Mouse (Mus musculus) midbrain, embryonic 11.5 days (tissue): ENCODE results near the gene Uap1. TPM values are rescaled to one million over a fixed set of nuclear protein-coding genes. Genes with fewer than 3 reads are reported as not detected.
"Not testable (repeated sequence)": the region's sequence is repeated elsewhere in the genome, so short reads cannot be mapped to it uniquely, and the experiment has no call there.

ENCODE experiments used
- ATAC-seq: fragments of 200-750 bp; cut with Nextera tagmentation; 2 replicates; pipeline ENCODE4 v1.8.0; 2017; ENCODE audit warnings: moderate TSS enrichment, moderate library complexity; ENCODE audit not compliant: low FRiP score
- DNase-seq: peaks from one replicate; pipeline ENCODE4 v3.0.0; 2015; ENCODE audit warnings: low spot score; ENCODE audit errors: missing footprints
- H3K27ac ChIP-seq: fragments of 300-500 bp; sonication (generic); 2 replicates; pipeline ENCODE4 v1.5.1; 2014; ENCODE audit warnings: low read depth, low read length
- H3K27me3 ChIP-seq: fragments of 300-500 bp; sonication (generic); 2 replicates; pipeline ENCODE4 v1.6.1; 2014; ENCODE audit warnings: mild to moderate bottlenecking, low read length, moderate library complexity, mixed read lengths; ENCODE audit not compliant: control insufficient read depth, insufficient read depth
- H3K36me3 ChIP-seq: fragments of 300-500 bp; sonication (generic); 2 replicates; pipeline ENCODE4 v1.6.1; 2014; ENCODE audit warnings: mild to moderate bottlenecking, low read length, moderate library complexity, mixed read lengths; ENCODE audit not compliant: control insufficient read depth, insufficient read depth
- H3K4me1 ChIP-seq: fragments of 300-500 bp; sonication (generic); 2 replicates; pipeline ENCODE4 v1.6.1; 2014; ENCODE audit warnings: low read length; ENCODE audit not compliant: control insufficient read depth, insufficient read depth
- H3K4me2 ChIP-seq: fragments of 300-500 bp; sonication (generic); 2 replicates; pipeline ENCODE4 v1.6.1; 2014; ENCODE audit warnings: mild to moderate bottlenecking, moderate library complexity
- H3K4me3 ChIP-seq: fragments of 300-500 bp; sonication (generic); 2 replicates; pipeline ENCODE4 v1.5.1; 2014; ENCODE audit warnings: low read depth, low read length
- H3K9ac ChIP-seq: fragments of 300-500 bp; sonication (generic); 2 replicates; pipeline ENCODE4 v1.6.1; 2014; ENCODE audit warnings: low read length
- H3K9me3 ChIP-seq: fragments of 300-500 bp; sonication (generic); 2 replicates; pipeline ENCODE4 v1.6.1; 2016; ENCODE audit warnings: low read length; ENCODE audit not compliant: control insufficient read depth
- WGBS: fragments of 180-500 bp; shearing (Covaris S2); extraction: QIAGEN DNeasy Blood & Tissue Kit; methylation state at CpG from one replicate; pipeline ENCODE4 v1.1.7; 2014; 5-methylcytosine and 5-hydroxymethylcytosine counted together
- polyA plus RNA-seq: library from polyadenylated mRNA; unstranded; fragments of >200 nt; fragmentation: Nextera tagmentation; extraction: Ambion mirVana; gene quantifications from 2 replicates; pipeline ENCODE4 v1.2.1, GENCODE M21; 2014

Gene Uap1
- polyA plus RNA-seq, 1 experiment from 2014 or later: 61.7 TPM

GRCm38 (mm10) chr1:170112261-170112660, 62.5 kb downstream of the Uap1 start:
- Histone ChIP-seq H3K4me2 (no peak overlapping the region), H3K9ac (no peak overlapping the region), H3K27ac (no peak overlapping the region), H3K36me3 (no peaks in the 10 kb centered on the region), H3K4me1 (no peaks in the 10 kb centered on the region), H3K9me3 (no peaks in the 10 kb centered on the region), H3K4me3 (no peak overlapping the region), H3K27me3 (no peaks in the 10 kb centered on the region)
- WGBS: 87% methylated on average over 10 of the region's 10 CpGs
- ATAC-seq: no peak
- no peak for DNase-seq

GRCm38 (mm10) chr1:170111651-170112226, 63.0 kb downstream of the Uap1 start:
- Histone ChIP-seq H3K27me3 (no peaks in the 10 kb centered on the region), H3K4me3 (no peak overlapping the region), H3K9me3 (no peaks in the 10 kb centered on the region), H3K36me3 (no peaks in the 10 kb centered on the region), H3K9ac (no peak overlapping the region), H3K27ac (no peak overlapping the region), H3K4me2 (no peak overlapping the region), H3K4me1 (no peaks in the 10 kb centered on the region)
- no peak for ATAC-seq
- WGBS: 73% methylated on average over 16 of the region's 16 CpGs
- DNase-seq: no peak

- Histone ChIP-seq H3K4me3 (no peak within 1 kb of the TSS), H3K27ac (no peak within 1 kb of the TSS), H3K9ac (no peak within 1 kb of the TSS), H3K4me2 (no peak within 1 kb of the TSS), H3K9me3 (no peaks in the 10 kb centered on the region), H3K36me3 (no peaks in the 10 kb centered on the region), H3K27me3 (no peaks in the 10 kb centered on the region), H3K4me1 (no peaks in the 10 kb centered on the region)
- WGBS: 73% methylated on average over 17 of the region's 17 CpGs
- no peak for ATAC-seq
- DNase-seq: no peak
These were observed 64.0 kb downstream of the Uap1 start, which contains the start of gene Ddr2 for GRCm38 (mm10) chr1:170110516-170111332. TSS of gene Ddr2 (minus strand) at chr1:170110762.

GRCm38 (mm10) chr1:170109776-170110515, 64.8 kb downstream of the Uap1 start:
- no peak for ATAC-seq
- WGBS: 84% methylated on average over 19 of the region's 19 CpGs
- Histone ChIP-seq H3K4me3 (no peak overlapping the region), H3K27ac (no peak overlapping the region), H3K4me1 (no peaks in the 10 kb centered on the region), H3K36me3 (no peaks in the 10 kb centered on the region), H3K9me3 (no peaks in the 10 kb centered on the region), H3K4me2 (no peak overlapping the region), H3K27me3 (no peaks in the 10 kb centered on the region), H3K9ac (no peak overlapping the region)
- DNase-seq: no peak

- WGBS: 90% methylated on average over 6 of the region's 6 CpGs
- not testable (repeated sequence) for H3K9ac ChIP-seq, H3K4me2 ChIP-seq, DNase-seq, H3K9me3 ChIP-seq, H3K36me3 ChIP-seq, ATAC-seq, H3K27me3 ChIP-seq, H3K27ac ChIP-seq, H3K4me3 ChIP-seq, H3K4me1 ChIP-seq
These were observed 71.9 kb downstream of the Uap1 start for GRCm38 (mm10) chr1:170102814-170103213.

Other genes starting within 250 kb of the Uap1 start
- gene Ccdc190, start 246.3 kb downstream of the Uap1 start, polyA plus RNA-seq: 1.1 and 1.9 TPM in 2 replicates
- gene Hsd17b7, start 205.7 kb downstream of the Uap1 start, polyA plus RNA-seq: 20.2 and 21.5 TPM in 2 replicates
- 21.6 and 23.1 TPM in 2 replicates for gene Ddr2, start 64.2 kb downstream of the Uap1 start, polyA plus RNA-seq
- gene Uhmk1, start 40.4 kb upstream of the Uap1 start, polyA plus RNA-seq: 16.3 and 17.4 TPM in 2 replicates
- not detected in 2 replicates for gene Sh2d1b2, start 57.8 kb upstream of the Uap1 start, polyA plus RNA-seq
- gene Sh2d1b1, start 102.4 kb upstream of the Uap1 start, polyA plus RNA-seq: not detected in 2 replicates
- gene Gm7694, start 131.4 kb upstream of the Uap1 start, polyA plus RNA-seq: 1.9 and 2.4 TPM in 2 replicates
- gene Spata46, start 133.8 kb upstream of the Uap1 start, polyA plus RNA-seq: 0.51 and 0.90 TPM in 2 replicates